Mouse (Mus musculus) heart, adult 2 months (tissue): ENCODE results near the gene Hpcal1. TPM values are rescaled to one million over a fixed set of nuclear protein-coding genes. Genes with fewer than 3 reads are reported as not detected.
"Not testable (repeated sequence)": the region's sequence is repeated elsewhere in the genome, so short reads cannot be mapped to it uniquely, and the experiment has no call there.

Experiments
- DNase-seq, 2 experiments: peaks; one replicate each; pipeline ENCODE4 v3.0.0; 2021
- H3K27ac ChIP-seq: fragments of 200-600 bp; 2 replicates; pipeline ENCODE4 v1.8.1; 2022
- H3K27me3 ChIP-seq: fragments of 200-500 bp; 2 replicates; pipeline ENCODE4 v1.6.1; 2012; ENCODE audit warnings: mild to moderate bottlenecking, low read length, inconsistent platforms, mixed read lengths; ENCODE audit not compliant: control insufficient read depth, insufficient read depth
- H3K36me3 ChIP-seq: fragments of 200-500 bp; 2 replicates; pipeline ENCODE4 v1.6.1; 2012; ENCODE audit warnings: low read length, inconsistent platforms; ENCODE audit not compliant: control insufficient read depth, insufficient read depth
- H3K4me1 ChIP-seq: fragments of 200-500 bp; 2 replicates; pipeline ENCODE4 v1.6.1; 2011; ENCODE audit warnings: low read length; ENCODE audit not compliant: control insufficient read depth, insufficient read depth
- H3K4me3 ChIP-seq: fragments of 200-600 bp; 2 replicates; pipeline ENCODE4 v1.8.1; 2022
- H3K79me2 ChIP-seq: fragments of 200-500 bp; replicated peaks from 2 replicates; pipeline ENCODE4 v1.6.1; 2012; ENCODE audit warnings: mild to moderate bottlenecking, inconsistent platforms, low read length, moderate library complexity, mixed read lengths; ENCODE audit not compliant: control insufficient read depth, insufficient read depth
- H3K9ac ChIP-seq: fragments of 200-500 bp; 2 replicates; pipeline ENCODE4 v1.6.1; 2012; ENCODE audit warnings: low read depth, mild to moderate bottlenecking, control low read depth, inconsistent platforms, low read length, mixed read lengths
- CTCF ChIP-seq: fragments of 200-600 bp; IDR thresholded peaks from 2 replicates; pipeline ENCODE4 v1.8.1; 2022; ENCODE audit warnings: antibody characterized with exemption, mild to moderate bottlenecking, moderate library complexity
- EP300 ChIP-seq: fragments of 200-500 bp; IDR thresholded peaks from 2 replicates; pipeline ENCODE4 v1.6.1; 2011; ENCODE audit warnings: low read depth, low read length, control low read depth; ENCODE audit not compliant: insufficient read depth
- WGBS: fragments of 180-500 bp; shearing (Covaris S2); methylation state at CpG from one replicate; pipeline ENCODE4 v1.1.7; 2018; 5-methylcytosine and 5-hydroxymethylcytosine counted together
- intact Hi-C: fragments of 180-260 bp; cut with DNase I; formaldehyde crosslinking; loops from one replicate; pipeline ENCODE4 v1.15.1; 2025
- polyA plus RNA-seq: library from polyadenylated mRNA; depleted of rRNA; stranded (reverse); fragments of >200 nt; gene quantifications from 2 replicates; pipeline ENCODE4 v1.2.3, GENCODE M21; 2012; rRNA removed
- total RNA-seq, 2 experiments: library from RNA; stranded (reverse); gene quantifications; 2 replicates each; pipeline ENCODE4 v1.2.3; 2021

Hpcal1 gene
- total and polyA plus RNA-seq, 3 experiments, result 16.3 to 37.9 (median 21.5) TPM

DNA sequence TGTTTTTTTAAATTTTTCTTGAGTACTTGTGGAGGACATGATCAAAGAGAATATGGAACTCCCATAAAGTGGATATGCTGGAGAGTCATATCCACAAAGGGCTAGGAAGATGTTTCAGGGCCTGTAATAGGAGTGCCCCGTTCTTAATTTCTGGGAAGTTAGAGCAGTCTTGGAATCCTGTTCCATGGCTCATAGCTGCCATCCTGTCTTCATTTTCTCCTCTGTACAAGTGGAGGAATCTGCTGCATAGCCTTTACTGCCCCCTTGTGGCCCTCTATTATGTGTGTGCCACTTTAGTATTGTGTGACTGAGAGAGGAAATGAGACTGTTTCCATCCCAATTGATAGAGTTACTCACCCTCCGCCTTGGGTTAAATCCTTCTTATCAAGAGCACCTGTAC, 117.9 kb downstream of the Hpcal1 start:
- Histone ChIP-seq H3K4me1 (no peaks in the 10 kb centered on the region), H3K27me3 (no peaks in the 10 kb centered on the region), H3K79me2 (no peaks in the 10 kb centered on the region), H3K4me3 (no peak overlapping the region), H3K36me3 (no peaks in the 10 kb centered on the region), H3K27ac (no peak overlapping the region), H3K9ac (no peak overlapping the region)
- peak; percentile 37 to 41 for DNase-seq
- TF ChIP-seq CTCF, result peak; percentile 92
- no peak for TF ChIP-seq EP300
- WGBS, result 9% methylated on average over 2 of the region's 2 CpGs
- intact Hi-C loops, result loop anchor here (1.0 kb wide), 1 partner anchor 254 kb away; no protein-coding TSS in a partner anchor

DNA sequence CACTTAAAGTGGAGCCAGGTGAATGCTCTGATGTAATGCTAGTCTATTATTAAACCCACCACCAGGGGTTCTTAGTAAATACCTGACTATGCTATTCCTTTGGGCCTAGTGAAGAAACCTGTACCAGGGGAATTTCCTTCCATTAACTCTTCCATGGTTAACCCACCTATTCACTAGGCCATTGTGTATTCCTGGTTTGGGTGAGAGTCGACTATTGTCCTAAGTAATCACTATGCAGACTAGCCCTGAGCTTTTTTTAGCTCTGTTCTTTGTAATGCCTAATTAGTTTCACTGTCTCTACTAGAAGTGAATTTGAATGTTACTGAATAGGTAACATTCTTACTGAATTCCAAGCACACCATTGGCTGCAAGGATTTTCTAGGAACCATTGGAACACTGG, 144.6 kb downstream of the Hpcal1 start:
- 75% methylated on average over 1 of the region's 1 CpGs for WGBS
- H3K9ac ChIP-seq, H3K36me3 ChIP-seq, H3K4me1 ChIP-seq, H3K4me3 ChIP-seq, H3K27ac ChIP-seq, DNase-seq, H3K27me3 ChIP-seq, H3K79me2 ChIP-seq, intact Hi-C loops: not testable (repeated sequence)

Other genes starting within 250 kb of the Hpcal1 start
- 10 to 100 TPM; 72.2 to 74.4 TPM for gene Odc1, start 146.1 kb upstream of the Hpcal1 start, total RNA-seq
- gene Odc1, start 146.1 kb upstream of the Hpcal1 start, polyA plus RNA-seq, result 52.7 and 76.5 TPM in 2 replicates